In the genomic region with DNA sequence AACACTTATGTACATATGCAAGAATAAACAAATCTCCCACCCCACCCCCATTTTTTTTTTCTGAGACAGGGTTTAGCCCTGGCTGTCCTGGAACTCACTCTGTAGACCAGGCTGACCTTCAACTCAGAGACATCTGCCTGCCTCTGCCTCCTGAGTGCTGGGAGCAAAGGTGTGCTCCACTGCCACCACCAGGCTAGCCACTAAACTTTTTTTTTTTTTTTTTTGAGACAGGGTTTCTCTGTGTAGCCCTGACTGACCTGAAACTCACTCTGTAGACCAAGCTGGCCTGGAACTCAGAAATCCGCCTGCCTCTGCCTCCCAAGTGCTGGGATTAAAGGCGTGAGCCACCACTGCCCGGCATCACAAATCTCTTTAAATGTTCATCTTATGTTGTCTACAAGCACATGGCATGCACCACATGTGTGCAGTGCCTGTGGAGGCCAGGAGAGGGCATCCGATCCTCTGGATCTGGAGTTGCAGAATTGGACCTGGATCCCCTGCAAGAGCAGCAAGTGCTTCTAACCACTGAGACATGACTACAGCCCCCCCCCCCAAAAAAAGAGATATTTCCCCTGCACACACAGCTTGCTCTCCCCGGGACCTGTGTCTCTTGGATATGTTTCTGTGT, we compare ENCODE assay signal across 11 mouse cellular contexts. TPM values are rescaled to one million over a fixed set of nuclear protein-coding genes. Genes with fewer than 3 reads are reported as not detected.
DNase-seq lines count a peak whose midpoint lies in the region; ATAC-seq and TF ChIP-seq lines count a peak whose summit lies in the region.
"Had no signal": no experiment of that assay in that cellular context is flagged by ENCODE, and none has a peak within 500 bp of the region (broad histone marks: within the 10 kb centered on the region; RNA-seq: fewer than 3 reads in every experiment).

No protein-coding gene starts in this region.

- H3K27me3 ChIP-seq in ES-Bruce4 (ENCODE audit: control insufficient read depth, insufficient read depth, low read length, poor library complexity, severe bottlenecking): no peaks in the 10 kb centered on the region
- H3K27me3 ChIP-seq: embryonic facial prominence, embryonic 12.5 days had no signal

- H3K4me3 ChIP-seq in ES-Bruce4 (ENCODE audit: low read depth, low read length): no peak overlapping the region
- H3K4me3 ChIP-seq: embryonic facial prominence, embryonic 12.5 days had no signal

- ATAC-seq in inflammation-experienced regulatory T-cells, adult 6 months: no peak

- H3K27ac ChIP-seq in ES-Bruce4 (ENCODE audit: insufficient read depth, low read length): no peak overlapping the region
- H3K27ac ChIP-seq: embryonic facial prominence, embryonic 12.5 days had no signal

- H3K9ac ChIP-seq in ES-Bruce4 (ENCODE audit: low read depth, poor library complexity, severe bottlenecking): no peak overlapping the region
- H3K9ac ChIP-seq: embryonic facial prominence, embryonic 12.5 days had no signal

- H3K4me1 ChIP-seq in ES-Bruce4 (ENCODE audit: control insufficient read depth, insufficient read depth, low read length): peaks cover 13% of the 10 kb centered on the region

- TF ChIP-seq EP300 in ES-Bruce4 (IDR thresholded peaks at IDR 0.05; ENCODE audit: insufficient read depth, low read depth, low read length): no peak

- TF ChIP-seq POLR2A in ES-Bruce4 (IDR thresholded peaks at IDR 0.05; ENCODE audit: insufficient read depth, low read length): no peak

- intact Hi-C loops in heart, postnatal 36 days (cut with DNase I): loop anchor here (2.0 kb wide), 2 partner anchors 34 to 66 kb away; no protein-coding TSS in a partner anchor

- no peaks in the 10 kb centered on the region for H3K9me3 ChIP-seq in ES-Bruce4 (replicated peaks; ENCODE audit: control insufficient read depth, insufficient read depth, low read length, poor library complexity, severe bottlenecking)
- H3K9me3 ChIP-seq: embryonic facial prominence, embryonic 12.5 days had no signal

- peak; percentile 66 for DNase-seq in heart, postnatal 4 days
- no peak for DNase-seq in heart, postnatal 36 days
- peak; percentile 71 for DNase-seq in A20 (ENCODE audit: low read depth, low spot score)
- DNase-seq in kidney, postnatal 4 days: peak; percentile 69 to 75
- no peak for DNase-seq in left cerebral cortex, adult 9 months (ENCODE audit: low spot score in 2 of 2)
- DNase-seq in Muller cell, postnatal 12 days (ENCODE audit: inconsistent ontology term): no peak
- DNase-seq: heart, adult 18-20 months; thymus, postnatal 14 days had no signal

- no peaks in the 10 kb centered on the region for H3K36me3 ChIP-seq in ES-Bruce4 (ENCODE audit: control insufficient read depth, insufficient read depth, low read length, poor library complexity, severe bottlenecking)
- H3K36me3 ChIP-seq: embryonic facial prominence, embryonic 12.5 days had no signal

- peak; percentile 65 for TF ChIP-seq CTCF in ES-Bruce4 (IDR thresholded peaks at IDR 0.05; ENCODE audit: low read depth, low read length)

RNA-seq across cellular contexts. Expression of a gene that starts 48.5 kb away (rescaled TPM):
- total RNA-seq in heart, postnatal 4 days (2021): 100 to 1,000 TPM; 119 to 133 TPM
- total RNA-seq in heart, postnatal 36 days (2021): 100 to 1,000 TPM; 113 to 115 TPM
- polyA plus RNA-seq in ES-Bruce4 (2011; ENCODE audit: insufficient read depth, insufficient read length, low read depth, missing spikeins): 28.3 and 35.5 TPM in 2 replicates
- 10 to 100 TPM; 18.2 to 32.0 (median 23.3) TPM for polyA plus RNA-seq in inflammation-experienced regulatory T-cells, adult 6 months (2017; shearing (Covaris generic))

Comparison
In these comparisons a context has a peak if more than half of its experiments do, and no peak if none do; other contexts are left out.
1. DNase-seq: peak in heart, postnatal 4 days (single experiment), A20 (single experiment) and kidney, postnatal 4 days (2 of 2); none in heart, postnatal 36 days (0 of 2), left cerebral cortex, adult 9 months (0 of 2) and Muller cell, postnatal 12 days (single experiment).